Mouse (Mus musculus): ENCODE results near the gene Stub1. TPM values are rescaled to one million over a fixed set of nuclear protein-coding genes. Genes with fewer than 3 reads are reported as not detected.
"Not testable (repeated sequence)": the region's sequence is repeated elsewhere in the genome, so short reads cannot be mapped to it uniquely, and the experiment has no call there.

The Stub1 gene
- polyA plus RNA-seq, 1 experiment from 2014 or later = 296 TPM

GRCm38 (mm10) chr17:25871566-25871965, 38.4 kb upstream of the Stub1 start:
- H3K4me3 ChIP-seq (ENCODE audit: low read depth, low read length); H3K4me2 ChIP-seq; ATAC-seq (ENCODE audit: low FRiP score); H3K9ac ChIP-seq (ENCODE audit: low read length); H3K36me3 ChIP-seq (ENCODE audit: control insufficient read depth, insufficient read depth, low read length); H3K27me3 ChIP-seq (ENCODE audit: control insufficient read depth, insufficient read depth, low read length); H3K27ac ChIP-seq (ENCODE audit: low read depth, low read length); H3K9me3 ChIP-seq (ENCODE audit: control insufficient read depth, low read length); DNase-seq (ENCODE audit: low spot score, missing footprints): not testable (repeated sequence)
- H3K4me1 ChIP-seq (ENCODE audit: control insufficient read depth, insufficient read depth, low read length) = peaks cover 22% of the 10 kb centered on the region

- DNase-seq (ENCODE audit: low spot score, missing footprints) (no peak), ATAC-seq (ENCODE audit: low FRiP score) (no peak)
- peaks cover 14% of the 10 kb centered on the region for H3K4me1 ChIP-seq (ENCODE audit: control insufficient read depth, insufficient read depth, low read length)
Measured at GRCm38 (mm10) chr17:25869954-25870353, 36.8 kb upstream of the Stub1 start.

GRCm38 (mm10) chr17:25869498-25869897, 36.3 kb upstream of the Stub1 start:
- Histone ChIP-seq H3K36me3 (ENCODE audit: control insufficient read depth, insufficient read depth, low read length) (no peaks in the 10 kb centered on the region), H3K4me2 (no peak overlapping the region), H3K9ac (ENCODE audit: low read length) (no peak overlapping the region), H3K27ac (ENCODE audit: low read depth, low read length) (no peak overlapping the region), H3K9me3 (ENCODE audit: control insufficient read depth, low read length) (no peaks in the 10 kb centered on the region), H3K27me3 (ENCODE audit: control insufficient read depth, insufficient read depth, low read length) (no peaks in the 10 kb centered on the region), H3K4me3 (ENCODE audit: low read depth, low read length) (no peak overlapping the region), H3K4me1 (ENCODE audit: control insufficient read depth, insufficient read depth, low read length) (peaks cover 14% of the 10 kb centered on the region)
- ATAC-seq (ENCODE audit: low FRiP score) = no peak
- 77% methylated on average over 8 of the region's 8 CpGs for WGBS
- DNase-seq (ENCODE audit: low spot score, missing footprints) = peak; percentile 78

More at GRCm38 (mm10) chr17:25869954-25870353, 36.8 kb upstream of the Stub1 start:
- Histone ChIP-seq H3K36me3 (ENCODE audit: control insufficient read depth, insufficient read depth, low read length) (no peaks in the 10 kb centered on the region), H3K9me3 (ENCODE audit: control insufficient read depth, low read length) (no peaks in the 10 kb centered on the region), H3K27ac (ENCODE audit: low read depth, low read length) (no peak overlapping the region), H3K4me2 (no peak overlapping the region), H3K4me3 (ENCODE audit: low read depth, low read length) (no peak overlapping the region), H3K9ac (ENCODE audit: low read length) (no peak overlapping the region), H3K27me3 (ENCODE audit: control insufficient read depth, insufficient read depth, low read length) (no peaks in the 10 kb centered on the region)
- 83% methylated on average over 2 of the region's 2 CpGs for WGBS

- Histone ChIP-seq H3K9ac (ENCODE audit: low read length) (peak within 1 kb of the TSS; percentile 64), H3K27me3 (ENCODE audit: control insufficient read depth, insufficient read depth, low read length) (no peaks in the 10 kb centered on the region), H3K4me2 (peak within 1 kb of the TSS; percentile 98), H3K9me3 (ENCODE audit: control insufficient read depth, low read length) (no peaks in the 10 kb centered on the region), H3K4me3 (ENCODE audit: low read depth, low read length) (peak within 1 kb of the TSS; percentile 81), H3K4me1 (ENCODE audit: control insufficient read depth, insufficient read depth, low read length) (peaks cover 9% of the 10 kb centered on the region), H3K27ac (ENCODE audit: low read depth, low read length) (no peak within 1 kb of the TSS), H3K36me3 (ENCODE audit: control insufficient read depth, insufficient read depth, low read length) (no peaks in the 10 kb centered on the region)
- peak; percentile 84 for ATAC-seq (ENCODE audit: low FRiP score)
- WGBS = under 1% methylated on average over 24 of the region's 24 CpGs
- DNase-seq (ENCODE audit: low spot score, missing footprints) = peak; percentile 95
Measured at GRCm38 (mm10) chr17:25868601-25869191, 35.5 kb upstream of the Stub1 start, which contains the start of gene Mcrip2. Mcrip2 (minus strand) TSS chr17:25868764.

GRCm38 (mm10) chr17:25867836-25868600, 34.8 kb upstream of the Stub1 start:
- Histone ChIP-seq H3K27me3 (ENCODE audit: control insufficient read depth, insufficient read depth, low read length) (no peaks in the 10 kb centered on the region), H3K4me2 (peak overlapping the region; percentile 98), H3K9ac (ENCODE audit: low read length) (peak overlapping the region; percentile 64), H3K36me3 (ENCODE audit: control insufficient read depth, insufficient read depth, low read length) (no peaks in the 10 kb centered on the region), H3K4me1 (ENCODE audit: control insufficient read depth, insufficient read depth, low read length) (peaks cover 9% of the 10 kb centered on the region), H3K9me3 (ENCODE audit: control insufficient read depth, low read length) (no peaks in the 10 kb centered on the region), H3K4me3 (ENCODE audit: low read depth, low read length) (peak overlapping the region; percentile 81), H3K27ac (ENCODE audit: low read depth, low read length) (no peak overlapping the region)
- ATAC-seq (ENCODE audit: low FRiP score) = peak; percentile 66
- DNase-seq (ENCODE audit: low spot score, missing footprints) = peak; percentile 91
- WGBS = 1% methylated on average over 42 of the region's 42 CpGs

- Histone ChIP-seq H3K27me3 (ENCODE audit: control insufficient read depth, insufficient read depth, low read length) (no peaks in the 10 kb centered on the region), H3K4me1 (ENCODE audit: control insufficient read depth, insufficient read depth, low read length) (peaks cover 9% of the 10 kb centered on the region), H3K4me2 (peak overlapping the region; percentile 98), H3K27ac (ENCODE audit: low read depth, low read length) (no peak overlapping the region), H3K36me3 (ENCODE audit: control insufficient read depth, insufficient read depth, low read length) (no peaks in the 10 kb centered on the region), H3K4me3 (ENCODE audit: low read depth, low read length) (peak overlapping the region; percentile 81; the same call in 1 of the 2 replicates), H3K9me3 (ENCODE audit: control insufficient read depth, low read length) (no peaks in the 10 kb centered on the region), H3K9ac (ENCODE audit: low read length) (no peak overlapping the region)
- 17% methylated on average over 7 of the region's 7 CpGs for WGBS
- no peak for ATAC-seq (ENCODE audit: low FRiP score)
- no peak for DNase-seq (ENCODE audit: low spot score, missing footprints)
Measured at GRCm38 (mm10) chr17:25867509-25867835, 34.3 kb upstream of the Stub1 start.

GRCm38 (mm10) chr17:25866172-25866571, 33.0 kb upstream of the Stub1 start:
- Histone ChIP-seq H3K4me2 (no peak overlapping the region), H3K9ac (ENCODE audit: low read length) (no peak overlapping the region), H3K27me3 (ENCODE audit: control insufficient read depth, insufficient read depth, low read length) (no peaks in the 10 kb centered on the region), H3K4me1 (ENCODE audit: control insufficient read depth, insufficient read depth, low read length) (peaks cover 15% of the 10 kb centered on the region), H3K4me3 (ENCODE audit: low read depth, low read length) (no peak overlapping the region), H3K9me3 (ENCODE audit: control insufficient read depth, low read length) (no peaks in the 10 kb centered on the region), H3K27ac (ENCODE audit: low read depth, low read length) (no peak overlapping the region), H3K36me3 (ENCODE audit: control insufficient read depth, insufficient read depth, low read length) (no peaks in the 10 kb centered on the region)
- DNase-seq (ENCODE audit: low spot score, missing footprints) (no peak), ATAC-seq (ENCODE audit: low FRiP score) (no peak)
- WGBS = 89% methylated on average over 3 of the region's 3 CpGs

- H3K9ac ChIP-seq (ENCODE audit: low read length) = no peak overlapping the region
- 95% methylated on average over 11 of the region's 11 CpGs for WGBS
- DNase-seq (ENCODE audit: low spot score, missing footprints) = no peak
- no peak overlapping the region for H3K4me2 ChIP-seq
- no peaks in the 10 kb centered on the region for H3K9me3 ChIP-seq (ENCODE audit: control insufficient read depth, low read length)
- no peaks in the 10 kb centered on the region for H3K27me3 ChIP-seq (ENCODE audit: control insufficient read depth, insufficient read depth, low read length)
- no peak overlapping the region for H3K4me3 ChIP-seq (ENCODE audit: low read depth, low read length)
- no peak overlapping the region for H3K27ac ChIP-seq (ENCODE audit: low read depth, low read length)
- no peaks in the 10 kb centered on the region for H3K36me3 ChIP-seq (ENCODE audit: control insufficient read depth, insufficient read depth, low read length)
- H3K4me1 ChIP-seq (ENCODE audit: control insufficient read depth, insufficient read depth, low read length) = peaks cover 23% of the 10 kb centered on the region
- no peak for ATAC-seq (ENCODE audit: low FRiP score)
Measured at GRCm38 (mm10) chr17:25865288-25865687, 32.1 kb upstream of the Stub1 start.

GRCm38 (mm10) chr17:25864311-25864710, 31.1 kb upstream of the Stub1 start:
- Histone ChIP-seq H3K27ac (ENCODE audit: low read depth, low read length) (no peak overlapping the region), H3K4me3 (ENCODE audit: low read depth, low read length) (no peak overlapping the region), H3K36me3 (ENCODE audit: control insufficient read depth, insufficient read depth, low read length) (no peaks in the 10 kb centered on the region), H3K27me3 (ENCODE audit: control insufficient read depth, insufficient read depth, low read length) (no peaks in the 10 kb centered on the region), H3K4me1 (ENCODE audit: control insufficient read depth, insufficient read depth, low read length) (peaks cover 26% of the 10 kb centered on the region), H3K9ac (ENCODE audit: low read length) (no peak overlapping the region), H3K4me2 (no peak overlapping the region), H3K9me3 (ENCODE audit: control insufficient read depth, low read length) (no peaks in the 10 kb centered on the region)
- DNase-seq (ENCODE audit: low spot score, missing footprints) (no peak), ATAC-seq (ENCODE audit: low FRiP score) (no peak)
- 89% methylated on average over 14 of the region's 14 CpGs for WGBS
